Mouse (Mus musculus) liver, embryonic 14.5 days (tissue): Measurements from ENCODE around the gene Sema3c.

Source experiments
- CTCF ChIP-seq: IDR thresholded peaks from 2 replicates; pipeline ENCODE4 v1.5.1; 2016; ENCODE audit warnings: antibody characterized with exemption, low read depth, control low read depth
- EP300 ChIP-seq: IDR thresholded peaks from 2 replicates; pipeline ENCODE4 v1.6.1; 2016; ENCODE audit warnings: antibody characterized with exemption, low read depth

- TF ChIP-seq CTCF: no peak
- no peak for TF ChIP-seq EP300
These were observed 8.0 kb downstream of the Sema3c start for GRCm38 (mm10) chr5:17582047-17582515.
